Mouse (Mus musculus) G1E (cell line): ENCODE measurements around the gene Rpl18. TPM values are rescaled to one million over a fixed set of nuclear protein-coding genes. Genes with fewer than 3 reads are reported as not detected.

Experiments used
- ATAC-seq: 2 replicates; pipeline ENCODE4 v1.8.0; 2016; ENCODE audit warnings: mild to moderate bottlenecking; ENCODE audit not compliant: insufficient number of reproducible peaks, poor library complexity, low FRiP score, severe bottlenecking; ENCODE audit errors: extremely low read depth
- DNase-seq: peaks from one replicate; pipeline ENCODE4 v3.0.0; 2012; ENCODE audit warnings: low spot score
- H3K27me3 ChIP-seq: 2 replicates; pipeline ENCODE4 v1.6.1; 2012; ENCODE audit warnings: mild to moderate bottlenecking, low read length, inconsistent platforms; ENCODE audit not compliant: insufficient read depth
- H3K36me3 ChIP-seq: replicated peaks from 2 replicates; pipeline ENCODE3; 2012; ENCODE audit warnings: mild to moderate bottlenecking, inconsistent platforms
- H3K4me1 ChIP-seq: 2 replicates; pipeline ENCODE4 v1.6.1; 2012; ENCODE audit warnings: low read depth, low read length, inconsistent platforms, mixed read lengths; ENCODE audit not compliant: insufficient read depth
- H3K4me3 ChIP-seq: 2 replicates; pipeline ENCODE4 v1.5.1; 2012; ENCODE audit warnings: low read depth, mild to moderate bottlenecking, inconsistent platforms, low read length, moderate library complexity, mixed read lengths
- H3K9me3 ChIP-seq: replicated peaks from 2 replicates; pipeline ENCODE4 v1.6.1; 2012; ENCODE audit warnings: inconsistent platforms
- CTCF ChIP-seq: IDR thresholded peaks from 2 replicates; pipeline ENCODE4 v1.5.1; 2012; ENCODE audit warnings: low read depth, low read length, inconsistent platforms, mixed read lengths
- GATA1 ChIP-seq: IDR thresholded peaks from 2 replicates; pipeline ENCODE4 v1.6.1; 2012; ENCODE audit warnings: borderline replicate concordance, low read length, inconsistent platforms, mixed read lengths
- GATA2 ChIP-seq: IDR thresholded peaks from 2 replicates; pipeline ENCODE4 v1.6.1; 2012; ENCODE audit warnings: low read depth, low read length, inconsistent platforms, borderline replicate concordance
- POLR2AphosphoS5 ChIP-seq: IDR thresholded peaks from 2 replicates; pipeline ENCODE4 v1.6.1; 2012; ENCODE audit warnings: low read depth, low read length, inconsistent platforms; ENCODE audit not compliant: insufficient replicate concordance
- TAL1 ChIP-seq: conservative IDR thresholded peaks from 2 replicates; pipeline ENCODE4 v1.6.1; 2012; ENCODE audit warnings: low read depth, low read length, inconsistent platforms, mixed read lengths
- polyA plus RNA-seq: library from polyadenylated mRNA; stranded (reverse); fragments of >175 nt; gene quantifications from 2 replicates; pipeline ENCODE4 v1.2.3, GENCODE M21; 2012
- total RNA-seq, 2 experiments: library from RNA; stranded (forward) in 1 of 2; stranded (reverse) in 1 of 2; fragments of 200-1000 nt in 1 of 2; fragments of >200 nt in 1 of 2; fragmentation: Nextera tagmentation in 1 of 2; gene quantifications; 2 replicates each; pipeline ENCODE4 v1.2.3; 2014 to 2017

Gene Rpl18
- total and polyA plus RNA-seq, 3 experiments = 1,837 to 14,383 (median 3,291) TPM

GRCm38 (mm10) chr7:45710477-45711191 lies 4.6 kb upstream of the Rpl18 start:
- Histone ChIP-seq H3K9me3 (no peaks in the 10 kb centered on the region), H3K4me3 (no peak overlapping the region), H3K27me3 (no peaks in the 10 kb centered on the region), H3K4me1 (peaks cover 74% of the 10 kb centered on the region), H3K36me3 (peaks cover 69% of the 10 kb centered on the region)
- DNase-seq (no peak), ATAC-seq (no peak)
- TF ChIP-seq TAL1 (no peak), GATA1 (no peak), CTCF (no peak), POLR2AphosphoS5 (no peak), GATA2 (no peak)

- no peaks in the 10 kb centered on the region for H3K27me3 ChIP-seq
- H3K4me1 ChIP-seq = peaks cover 75% of the 10 kb centered on the region
- H3K4me3 ChIP-seq = no peak overlapping the region
- TF ChIP-seq TAL1 = no peak
- no peak for TF ChIP-seq GATA2
- no peak for TF ChIP-seq POLR2AphosphoS5
- peaks cover 77% of the 10 kb centered on the region for H3K36me3 ChIP-seq
- ATAC-seq = no peak
- DNase-seq = no peak
- no peaks in the 10 kb centered on the region for H3K9me3 ChIP-seq
These were observed 3.8 kb upstream of the Rpl18 start for GRCm38 (mm10) chr7:45711316-45712021.

GRCm38 (mm10) chr7:45712022-45712757 lies 3.1 kb upstream of the Rpl18 start:
- Histone ChIP-seq H3K4me1 (peaks cover 77% of the 10 kb centered on the region), H3K27me3 (no peaks in the 10 kb centered on the region), H3K4me3 (no peak overlapping the region), H3K36me3 (peaks cover 80% of the 10 kb centered on the region), H3K9me3 (no peaks in the 10 kb centered on the region)
- TF ChIP-seq TAL1 = no peak
- no peak for TF ChIP-seq GATA1
- TF ChIP-seq POLR2AphosphoS5 = no peak
- no peak for TF ChIP-seq GATA2
- no peak for TF ChIP-seq CTCF
- DNase-seq = no peak
- no peak for ATAC-seq

GRCm38 (mm10) chr7:45713396-45713795 lies 1.9 kb upstream of the Rpl18 start:
- Histone ChIP-seq H3K9me3 (no peaks in the 10 kb centered on the region), H3K27me3 (no peaks in the 10 kb centered on the region), H3K36me3 (peaks cover 78% of the 10 kb centered on the region), H3K4me1 (peaks cover 66% of the 10 kb centered on the region), H3K4me3 (no peak overlapping the region)
- ATAC-seq (no peak), DNase-seq (no peak)
- TF ChIP-seq GATA1 = no peak
- TF ChIP-seq POLR2AphosphoS5 = no peak
- no peak for TF ChIP-seq GATA2
- no peak for TF ChIP-seq CTCF

GRCm38 (mm10) chr7:45713881-45714520 lies 1.3 kb upstream of the Rpl18 start:
- ATAC-seq = no peak
- Histone ChIP-seq H3K27me3 (no peaks in the 10 kb centered on the region), H3K9me3 (no peaks in the 10 kb centered on the region), H3K36me3 (peaks cover 76% of the 10 kb centered on the region), H3K4me1 (peaks cover 60% of the 10 kb centered on the region), H3K4me3 (peak overlapping the region; percentile 77)
- no peak for TF ChIP-seq CTCF
- TF ChIP-seq POLR2AphosphoS5 = no peak
- TF ChIP-seq GATA2 = no peak
- TF ChIP-seq TAL1 = no peak
- TF ChIP-seq GATA1 = no peak
- no peak for DNase-seq

GRCm38 (mm10) chr7:45714630-45715089 lies 597 bp upstream of the Rpl18 start:
- TF ChIP-seq GATA1 (no peak), CTCF (no peak), TAL1 (no peak), GATA2 (no peak), POLR2AphosphoS5 (no peak)
- no peaks in the 10 kb centered on the region for H3K9me3 ChIP-seq
- ATAC-seq (no peak), DNase-seq (no peak)
- peaks cover 61% of the 10 kb centered on the region for H3K4me1 ChIP-seq
- peak overlapping the region; percentile 77 for H3K4me3 ChIP-seq
- H3K27me3 ChIP-seq = no peaks in the 10 kb centered on the region
- peaks cover 76% of the 10 kb centered on the region for H3K36me3 ChIP-seq
